Mouse (Mus musculus) kidney, adult 2 months (tissue): ENCODE data around the gene Rps28.

Source experiments
- CTCF ChIP-seq: fragments of 200-500 bp; conservative IDR thresholded peaks from 2 replicates; pipeline ENCODE4 v1.5.1; 2011; ENCODE audit warnings: low read depth, mild to moderate bottlenecking, control low read depth, low read length, moderate library complexity, mixed read lengths; ENCODE audit not compliant: insufficient read depth, insufficient read length
- POLR2A ChIP-seq: fragments of 200-500 bp; IDR thresholded peaks from one replicate; pipeline ENCODE4 v1.6.1; 2011; ENCODE audit warnings: low read depth, low read length, control low read depth

- TF ChIP-seq POLR2A, result no peak
- TF ChIP-seq CTCF, result no peak
Measured at GRCm38 (mm10) chr17:33857816-33858215, 33.5 kb upstream of the Rps28 start.
